Mouse (Mus musculus) E14TG2a.4 (cell line): ENCODE results near the gene Pea15a.

Source experiments
- CTCF ChIP-seq: conservative IDR thresholded peaks from 2 replicates; pipeline ENCODE4 v1.5.1; 2014; ENCODE audit warnings: low read length
- POU5F1 ChIP-seq: IDR thresholded peaks from 2 replicates; pipeline ENCODE4 v1.6.1; 2014; ENCODE audit warnings: low read length, borderline replicate concordance

GRCm38 (mm10) chr1:172147835-172148278, 58.7 kb downstream of the Pea15a start, which contains the start of gene Dcaf8:
- TF ChIP-seq CTCF: no peak
- no peak for TF ChIP-seq POU5F1
